Mouse (Mus musculus) C2C12 (cell line): ENCODE data around the gene Kank1. TPM values are rescaled to one million over a fixed set of nuclear protein-coding genes. Genes with fewer than 3 reads are reported as not detected.

Experiments used
- H3K27me3 ChIP-seq: one replicate; pipeline ENCODE4 v1.6.1; 2011; ENCODE audit not compliant: control insufficient read depth, insufficient read depth, insufficient read length
- H3K36me3 ChIP-seq: one replicate; pipeline ENCODE4 v1.6.1; 2011; ENCODE audit not compliant: control insufficient read depth, insufficient read depth
- H3K4me3 ChIP-seq: one replicate; pipeline ENCODE4 v1.5.1; 2011; ENCODE audit warnings: mild to moderate bottlenecking, control low read depth; ENCODE audit not compliant: poor library complexity, insufficient read depth, severe bottlenecking
- H3K79me2 ChIP-seq: one replicate; pipeline ENCODE4 v1.6.1; 2011; ENCODE audit not compliant: control insufficient read depth, insufficient read depth
- H3K79me3 ChIP-seq: one replicate; pipeline ENCODE4 v1.6.1; 2011; ENCODE audit warnings: low read depth, control low read depth
- H3ac ChIP-seq: one replicate; pipeline ENCODE3; 2011; ENCODE audit warnings: low read depth; ENCODE audit not compliant: control insufficient read depth, insufficient read length
- CEBPB ChIP-seq: IDR thresholded peaks from one replicate; pipeline ENCODE4 v1.6.1; 2011; ENCODE audit warnings: low read depth, mild to moderate bottlenecking, control low read depth, moderate library complexity
- CTCF ChIP-seq: IDR thresholded peaks from one replicate; pipeline ENCODE4 v1.5.1; 2011; ENCODE audit not compliant: control insufficient read depth, insufficient read depth, insufficient read length
- FOSL1 ChIP-seq: IDR thresholded peaks from one replicate; pipeline ENCODE4 v1.8.0; 2011; ENCODE audit warnings: mild to moderate bottlenecking, low read length; ENCODE audit not compliant: poor library complexity, insufficient read depth, severe bottlenecking
- MAX ChIP-seq: IDR thresholded peaks from one replicate; pipeline ENCODE4 v1.6.1; 2011; ENCODE audit warnings: mild to moderate bottlenecking, control low read depth
- MYOD1 ChIP-seq: IDR thresholded peaks from one replicate; pipeline ENCODE4 v1.6.1; 2011; ENCODE audit warnings: low read depth; ENCODE audit not compliant: control insufficient read depth, insufficient read length
- MYOG ChIP-seq: IDR thresholded peaks from one replicate; pipeline ENCODE4 v1.6.1; 2011; ENCODE audit not compliant: control insufficient read depth, insufficient read length; ENCODE audit errors: extremely low read depth
- USF1 ChIP-seq: IDR thresholded peaks from one replicate; pipeline ENCODE4 v1.6.1; 2011; ENCODE audit warnings: low read depth, mild to moderate bottlenecking, control low read depth, moderate library complexity
- polyA plus RNA-seq: library from polyadenylated mRNA; unstranded; fragments of >200 nt; fragmentation: generic; extraction: Trizol; gene quantifications from one replicate; pipeline ENCODE4 v1.2.1, GENCODE M21; 2012; ENCODE audit warnings: missing spikeins

Gene Kank1
- polyA plus RNA-seq, 1 experiment, result 0.49 TPM

- Histone ChIP-seq H3K36me3 (no peaks in the 10 kb centered on the region), H3K79me3 (no peaks in the 10 kb centered on the region), H3K4me3 (no peak overlapping the region), H3K79me2 (no peaks in the 10 kb centered on the region), H3K27me3 (no peaks in the 10 kb centered on the region), H3ac (no peak overlapping the region)
- no peak for TF ChIP-seq USF1
- TF ChIP-seq FOSL1, result no peak
- no peak for TF ChIP-seq CTCF
- TF ChIP-seq MYOG, result no peak
- no peak for TF ChIP-seq MAX
- no peak for TF ChIP-seq MYOD1
- no peak for TF ChIP-seq CEBPB
These were observed 162.9 kb downstream of the Kank1 start for GRCm38 (mm10) chr19:25399511-25400211.

GRCm38 (mm10) chr19:25400212-25400913 is 163.6 kb downstream of the Kank1 start:
- TF ChIP-seq USF1 (no peak), MAX (no peak), CTCF (no peak), MYOG (no peak), FOSL1 (no peak), CEBPB (no peak), MYOD1 (no peak)
- Histone ChIP-seq H3K27me3 (no peaks in the 10 kb centered on the region), H3K79me3 (no peaks in the 10 kb centered on the region), H3K4me3 (no peak overlapping the region), H3ac (no peak overlapping the region), H3K79me2 (no peaks in the 10 kb centered on the region), H3K36me3 (no peaks in the 10 kb centered on the region)

GRCm38 (mm10) chr19:25401521-25401920 is 164.7 kb downstream of the Kank1 start:
- Histone ChIP-seq H3K79me2 (no peaks in the 10 kb centered on the region), H3K36me3 (no peaks in the 10 kb centered on the region), H3K27me3 (no peaks in the 10 kb centered on the region), H3ac (no peak overlapping the region), H3K79me3 (no peaks in the 10 kb centered on the region), H3K4me3 (no peak overlapping the region)
- TF ChIP-seq FOSL1, result no peak
- no peak for TF ChIP-seq CTCF
- no peak for TF ChIP-seq CEBPB
- TF ChIP-seq USF1, result no peak
- TF ChIP-seq MAX, result no peak
- no peak for TF ChIP-seq MYOG
- no peak for TF ChIP-seq MYOD1

- TF ChIP-seq USF1, result no peak
- TF ChIP-seq FOSL1, result no peak
- no peak for TF ChIP-seq MYOG
- no peak for TF ChIP-seq CTCF
- no peak for TF ChIP-seq MYOD1
- TF ChIP-seq MAX, result no peak
- Histone ChIP-seq H3K27me3 (no peaks in the 10 kb centered on the region), H3K79me3 (no peaks in the 10 kb centered on the region), H3ac (no peak overlapping the region), H3K79me2 (no peaks in the 10 kb centered on the region), H3K36me3 (no peaks in the 10 kb centered on the region), H3K4me3 (no peak overlapping the region)
These were observed 167.4 kb downstream of the Kank1 start for GRCm38 (mm10) chr19:25404163-25404562.

GRCm38 (mm10) chr19:25405987-25406386 is 169.2 kb downstream of the Kank1 start:
- no peaks in the 10 kb centered on the region for H3K79me3 ChIP-seq
- H3K4me3 ChIP-seq, result no peak overlapping the region
- no peaks in the 10 kb centered on the region for H3K27me3 ChIP-seq
- H3K79me2 ChIP-seq, result no peaks in the 10 kb centered on the region
- TF ChIP-seq FOSL1 (no peak), USF1 (no peak), CTCF (no peak), MAX (no peak), CEBPB (no peak), MYOG (no peak), MYOD1 (no peak)
- H3ac ChIP-seq, result no peak overlapping the region
- no peaks in the 10 kb centered on the region for H3K36me3 ChIP-seq
